Mouse (Mus musculus) forebrain, embryonic 16.5 days (tissue): ENCODE measurements around the gene Gal3st1. TPM values are rescaled to one million over a fixed set of nuclear protein-coding genes. Genes with fewer than 3 reads are reported as not detected.
"Not testable (repeated sequence)": the region's sequence is repeated elsewhere in the genome, so short reads cannot be mapped to it uniquely, and the experiment has no call there.

Experiments used
- ATAC-seq: fragments of 200-750 bp; cut with Nextera tagmentation; 2 replicates; pipeline ENCODE4 v1.8.0; 2017; ENCODE audit warnings: mild to moderate bottlenecking, moderate library complexity
- H3K27ac ChIP-seq: fragments of 300-500 bp; sonication (generic); 2 replicates; pipeline ENCODE4 v1.5.1; 2014; ENCODE audit warnings: low read length, control low read depth
- H3K27me3 ChIP-seq: fragments of 300-500 bp; sonication (generic); replicated peaks from 2 replicates; pipeline ENCODE4 v1.6.1; 2014; ENCODE audit warnings: low read length; ENCODE audit not compliant: control insufficient read depth, insufficient read depth
- H3K36me3 ChIP-seq: fragments of 300-500 bp; sonication (generic); 2 replicates; pipeline ENCODE4 v1.6.1; 2014; ENCODE audit not compliant: control insufficient read depth, insufficient read depth
- H3K4me1 ChIP-seq: fragments of 300-500 bp; sonication (generic); replicated peaks from 2 replicates; pipeline ENCODE4 v1.6.1; 2014; ENCODE audit warnings: low read length; ENCODE audit not compliant: control insufficient read depth, insufficient read depth
- H3K4me2 ChIP-seq: fragments of 300-500 bp; sonication (generic); 2 replicates; pipeline ENCODE4 v1.6.1; 2014; ENCODE audit warnings: mild to moderate bottlenecking, low read length, control low read depth
- H3K4me3 ChIP-seq: fragments of 300-500 bp; sonication (generic); replicated peaks from 2 replicates; pipeline ENCODE4 v1.5.1; 2014; ENCODE audit warnings: mild to moderate bottlenecking, low read length, control low read depth
- H3K9ac ChIP-seq: fragments of 300-500 bp; sonication (generic); replicated peaks from 2 replicates; pipeline ENCODE4 v1.6.1; 2014; ENCODE audit warnings: low read depth, low read length, control low read depth
- H3K9me3 ChIP-seq: fragments of 300-500 bp; sonication (generic); 2 replicates; pipeline ENCODE4 v1.6.1; 2016; ENCODE audit warnings: low read length; ENCODE audit not compliant: control insufficient read depth
- WGBS: fragments of 180-500 bp; shearing (Covaris S2); extraction: QIAGEN DNeasy Blood & Tissue Kit; methylation state at CpG from one replicate; pipeline ENCODE4 v1.1.7; 2014; 5-methylcytosine and 5-hydroxymethylcytosine counted together
- polyA plus RNA-seq: library from polyadenylated mRNA; unstranded; fragments of >200 nt; fragmentation: Nextera tagmentation; extraction: Ambion mirVana; gene quantifications from 2 replicates; pipeline ENCODE4 v1.2.1, GENCODE M21; 2015

Gene Gal3st1
- polyA plus RNA-seq, result 1.6 and 2.6 TPM in 2 replicates

DNA sequence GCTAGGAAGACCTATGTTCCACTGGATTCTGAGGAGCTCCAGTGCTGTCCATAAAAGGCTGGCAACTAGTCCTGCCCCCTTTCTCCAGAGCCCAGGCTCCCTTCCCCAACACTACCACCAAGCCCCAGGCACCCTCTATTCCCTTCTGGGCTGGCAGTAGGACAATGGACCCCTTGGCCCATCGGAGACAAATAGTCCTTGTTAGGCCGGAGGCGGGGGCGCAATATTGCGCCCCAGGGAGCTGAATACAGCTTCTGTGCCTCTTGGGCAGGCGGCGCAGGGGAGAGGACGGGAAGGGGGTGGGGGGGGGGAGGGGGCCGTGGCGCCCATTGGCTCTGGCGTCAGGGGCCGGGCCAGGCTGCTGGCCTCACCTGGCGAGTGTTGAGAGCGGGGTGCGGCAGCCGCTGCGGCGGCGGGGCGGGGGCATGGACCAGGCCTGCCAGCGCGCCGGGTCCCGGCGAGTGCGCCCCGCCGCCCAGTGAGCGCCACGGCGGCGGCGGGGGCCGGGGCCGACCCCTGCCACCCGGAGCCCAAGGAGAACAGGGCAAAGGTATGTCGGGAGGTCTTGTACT, at the start of gene Gal3st1:
Gal3st1 (plus strand) TSS at position 346 of the 572 bp plus-strand sequence.
- ATAC-seq, result peak; percentile 52; the same call in 1 of the 2 replicates
- 0% methylated on average over 8 of the region's 37 CpGs for WGBS
- Histone ChIP-seq H3K9me3 (no peaks in the 10 kb centered on the region), H3K4me1 (peaks cover 7% of the 10 kb centered on the region), H3K27ac (no peak within 1 kb of the TSS), H3K4me2 (peak within 1 kb of the TSS; percentile 59), H3K27me3 (0 out of 2 replicates have a peak, but pooled peaks cover 3% of the 10 kb centered on the region), H3K9ac (peak within 1 kb of the TSS; percentile 57), H3K36me3 (peaks cover 11% of the 10 kb centered on the region), H3K4me3 (peak within 1 kb of the TSS; percentile 40)

DNA sequence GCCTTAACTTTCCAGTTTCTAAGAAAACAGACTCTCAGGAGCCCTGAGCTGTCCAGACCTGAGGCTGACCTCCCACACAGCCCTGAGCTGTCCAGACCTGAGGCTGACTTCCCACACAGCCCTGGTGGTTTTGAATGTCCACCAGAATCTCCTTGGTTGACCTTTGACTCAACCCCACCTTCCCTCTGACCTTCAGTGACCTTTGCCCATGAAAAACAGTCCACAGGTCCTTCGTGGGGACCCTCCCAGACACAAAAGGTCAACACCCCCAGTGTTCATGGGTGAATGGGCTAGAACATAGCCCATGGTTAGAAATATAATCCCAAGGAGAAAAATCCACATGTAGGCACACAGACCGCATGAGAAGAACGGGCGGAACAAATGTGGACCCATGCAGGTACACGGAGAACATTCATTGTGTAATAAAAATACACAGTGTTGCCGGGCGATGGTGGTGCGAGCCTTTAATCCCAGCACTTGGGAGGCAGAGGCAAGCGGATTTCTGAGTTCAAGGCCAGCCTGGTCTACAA, 49.6 kb upstream of the Gal3st1 start:
- no peak for ATAC-seq
- Histone ChIP-seq H3K9ac (no peak overlapping the region), H3K9me3 (no peaks in the 10 kb centered on the region), H3K27me3 (0 out of 2 replicates have a peak, but pooled peaks cover 5% of the 10 kb centered on the region), H3K4me1 (peaks cover 19% of the 10 kb centered on the region), H3K36me3 (no peaks in the 10 kb centered on the region), H3K4me3 (no peak overlapping the region), H3K4me2 (no peak overlapping the region), H3K27ac (no peak overlapping the region)
- WGBS, result 94% methylated on average over 9 of the region's 9 CpGs

DNA sequence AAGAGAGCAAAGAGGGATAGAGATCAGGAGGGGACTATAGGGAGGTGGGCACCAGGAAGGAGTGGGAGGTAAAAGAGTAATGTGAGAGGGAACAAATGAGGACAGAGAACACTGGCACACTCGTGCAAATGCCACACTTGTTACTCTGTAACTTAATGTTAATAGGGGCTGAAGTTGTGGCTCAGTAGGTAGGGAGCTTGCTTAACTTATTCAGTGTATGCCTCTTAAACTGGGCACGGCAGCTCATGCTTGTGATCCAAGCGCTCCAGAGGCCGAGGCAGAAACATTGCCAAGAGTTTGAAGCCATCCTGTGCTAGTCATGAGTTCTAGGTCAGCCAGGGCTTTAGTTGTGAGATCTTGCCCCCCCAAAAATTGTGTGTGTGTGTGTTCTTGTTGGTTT, 48.3 kb upstream of the Gal3st1 start:
- Histone ChIP-seq H3K9me3 (no peaks in the 10 kb centered on the region), H3K27ac (no peak overlapping the region), H3K4me1 (peaks cover 19% of the 10 kb centered on the region), H3K4me3 (no peak overlapping the region), H3K36me3 (no peaks in the 10 kb centered on the region), H3K27me3 (0 out of 2 replicates have a peak, but pooled peaks cover 7% of the 10 kb centered on the region), H3K4me2 (no peak overlapping the region), H3K9ac (no peak overlapping the region)
- ATAC-seq, result no peak
- 65% methylated on average over 4 of the region's 4 CpGs for WGBS

DNA sequence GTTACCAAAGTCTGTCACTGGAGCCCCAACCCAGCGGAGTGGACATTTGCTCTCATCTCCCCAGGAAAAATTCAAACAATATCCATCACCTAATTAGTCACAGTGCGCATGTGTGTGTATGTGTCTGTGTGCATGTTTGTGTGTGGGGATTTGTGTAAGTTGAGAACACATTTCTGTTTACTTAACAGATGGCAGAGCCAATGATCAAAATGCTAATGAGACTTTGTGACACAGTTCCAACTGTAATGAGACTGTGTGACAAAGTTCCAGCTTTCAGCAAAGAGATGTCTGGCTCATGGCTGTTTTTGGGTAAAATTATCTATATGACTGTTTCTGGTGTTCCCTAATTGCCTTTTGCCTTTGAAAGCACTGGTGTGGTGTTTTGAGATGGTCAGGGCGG, 47.1 kb upstream of the Gal3st1 start:
- Histone ChIP-seq H3K4me2 (peak overlapping the region; percentile 23; the same call in 1 of the 2 replicates), H3K9me3 (no peaks in the 10 kb centered on the region), H3K9ac (no peak overlapping the region), H3K4me3 (no peak overlapping the region), H3K4me1 (peaks cover 15% of the 10 kb centered on the region), H3K27ac (peak overlapping the region; percentile 23; the same call in 1 of the 2 replicates), H3K27me3 (0 out of 2 replicates have a peak, but pooled peaks cover 7% of the 10 kb centered on the region), H3K36me3 (no peaks in the 10 kb centered on the region)
- 62% methylated on average over 3 of the region's 3 CpGs for WGBS
- peak; percentile 74 for ATAC-seq

DNA sequence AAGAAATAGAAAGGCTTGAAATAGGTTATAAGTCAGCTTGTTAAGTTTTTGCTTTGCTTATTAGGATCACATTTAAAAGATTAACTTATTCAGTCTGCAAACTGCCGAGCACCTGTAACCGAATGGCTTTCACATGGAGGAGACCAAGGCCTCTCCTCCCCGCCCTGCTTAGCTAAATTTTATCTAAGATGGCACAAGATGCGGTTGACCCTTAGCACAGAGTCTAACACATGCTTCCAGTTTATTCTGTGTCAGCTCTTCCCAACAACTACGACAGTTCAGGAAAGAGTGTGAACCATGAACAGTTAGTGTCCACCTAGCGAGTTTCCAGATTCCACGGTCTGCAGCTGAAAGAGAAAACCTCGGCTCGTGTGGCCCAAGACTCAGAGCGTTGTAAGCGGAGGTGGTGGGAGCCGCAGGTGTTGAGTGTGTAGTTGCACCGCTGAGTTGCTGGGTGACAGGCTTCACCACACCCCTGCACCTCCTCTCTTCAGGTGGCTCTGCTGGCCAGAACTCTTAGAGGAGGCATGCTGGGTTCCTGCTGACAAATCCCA, 46.0 kb upstream of the Gal3st1 start:
- 85% methylated on average over 13 of the region's 13 CpGs for WGBS
- Histone ChIP-seq H3K9me3 (no peaks in the 10 kb centered on the region), H3K36me3 (no peaks in the 10 kb centered on the region), H3K27me3 (0 out of 2 replicates have a peak, but pooled peaks cover 7% of the 10 kb centered on the region), H3K9ac (no peak overlapping the region), H3K4me1 (peaks cover 7% of the 10 kb centered on the region), H3K27ac (no peak overlapping the region), H3K4me2 (no peak overlapping the region), H3K4me3 (no peak overlapping the region)
- ATAC-seq, result no peak

DNA sequence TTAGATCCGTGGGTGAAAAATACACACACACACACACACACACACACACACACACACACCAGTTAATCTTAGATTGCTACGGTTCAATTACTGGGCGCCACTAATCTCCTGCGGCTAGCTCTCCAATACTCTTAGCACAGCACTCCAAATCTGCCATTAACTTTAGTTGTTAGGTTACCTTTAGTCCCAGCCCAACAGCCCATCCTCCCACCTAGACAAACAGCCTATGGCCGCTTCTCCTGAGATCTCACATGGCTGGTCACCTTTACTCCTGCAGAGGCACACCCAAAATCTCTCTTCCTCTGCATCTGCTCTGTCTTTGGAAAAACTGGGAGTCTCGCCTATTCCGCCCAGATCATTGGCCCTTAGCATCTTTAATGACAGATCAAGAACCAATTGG, 42.1 kb upstream of the Gal3st1 start:
- Histone ChIP-seq H3K27me3 (peaks cover 7% of the 10 kb centered on the region; the same call in 1 of the 2 replicates), H3K27ac (no peak overlapping the region), H3K9ac (no peak overlapping the region), H3K4me2 (no peak overlapping the region), H3K4me1 (peaks cover under 1% of the 10 kb centered on the region), H3K36me3 (no peaks in the 10 kb centered on the region), H3K9me3 (no peaks in the 10 kb centered on the region), H3K4me3 (no peak overlapping the region)
- ATAC-seq, result no peak
- WGBS, result 88% methylated on average over 7 of the region's 7 CpGs

DNA sequence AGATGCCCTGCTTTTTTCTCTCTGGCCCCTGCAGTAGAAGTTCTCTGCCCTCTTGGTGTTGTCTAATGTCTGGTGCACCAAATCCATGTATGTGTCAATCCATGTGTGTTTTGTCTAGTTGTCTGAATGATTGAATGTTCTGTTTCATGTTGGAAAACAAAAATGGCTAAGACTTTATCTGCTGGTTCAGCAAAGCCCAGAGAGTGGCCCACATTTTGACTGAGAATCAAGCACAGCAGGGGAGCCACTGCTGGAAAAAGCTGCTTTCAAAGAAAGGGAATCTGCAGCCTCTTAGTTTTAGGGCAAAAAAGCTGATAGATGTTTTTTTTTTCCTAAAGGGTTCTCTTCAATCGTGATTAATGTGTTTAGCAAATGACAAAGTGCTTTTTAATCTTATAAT, 37.0 kb upstream of the Gal3st1 start:
- no peaks in the 10 kb centered on the region for H3K9me3 ChIP-seq
- no peak overlapping the region for H3K27ac ChIP-seq
- H3K9ac ChIP-seq, result no peak overlapping the region
- no peaks in the 10 kb centered on the region for H3K4me1 ChIP-seq
- ATAC-seq, result no peak
- H3K27me3 ChIP-seq, result peaks cover 2% of the 10 kb centered on the region; the same call in 1 of the 2 replicates
- WGBS, result 3% methylated on average over 1 of the region's 1 CpGs
- no peak overlapping the region for H3K4me2 ChIP-seq
- no peaks in the 10 kb centered on the region for H3K36me3 ChIP-seq
- H3K4me3 ChIP-seq, result no peak overlapping the region

DNA sequence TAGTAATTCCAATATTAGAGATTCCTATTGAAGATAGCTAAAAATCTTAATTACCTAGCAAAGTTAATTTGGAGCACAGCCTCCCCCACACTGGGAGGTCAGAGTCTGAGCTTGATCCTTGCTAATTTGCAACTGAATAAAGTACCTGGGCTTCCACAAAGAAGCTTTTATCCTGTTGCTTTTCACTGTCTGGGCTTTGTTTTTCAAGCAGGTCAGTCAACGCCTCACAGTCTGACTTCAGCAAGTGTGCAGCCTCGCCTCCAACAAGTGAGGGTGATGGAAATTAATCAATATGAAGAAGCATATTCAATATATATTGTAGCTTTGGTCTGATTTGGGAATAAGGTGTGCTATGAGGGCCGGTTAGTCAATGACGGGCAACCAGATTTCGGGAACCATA, 28.6 kb upstream of the Gal3st1 start:
- ATAC-seq, H3K9ac ChIP-seq, H3K4me3 ChIP-seq, H3K27me3 ChIP-seq, H3K9me3 ChIP-seq, H3K4me1 ChIP-seq, H3K36me3 ChIP-seq, H3K4me2 ChIP-seq, H3K27ac ChIP-seq: not testable (repeated sequence)
- 73% methylated on average over 5 of the region's 5 CpGs for WGBS

DNA sequence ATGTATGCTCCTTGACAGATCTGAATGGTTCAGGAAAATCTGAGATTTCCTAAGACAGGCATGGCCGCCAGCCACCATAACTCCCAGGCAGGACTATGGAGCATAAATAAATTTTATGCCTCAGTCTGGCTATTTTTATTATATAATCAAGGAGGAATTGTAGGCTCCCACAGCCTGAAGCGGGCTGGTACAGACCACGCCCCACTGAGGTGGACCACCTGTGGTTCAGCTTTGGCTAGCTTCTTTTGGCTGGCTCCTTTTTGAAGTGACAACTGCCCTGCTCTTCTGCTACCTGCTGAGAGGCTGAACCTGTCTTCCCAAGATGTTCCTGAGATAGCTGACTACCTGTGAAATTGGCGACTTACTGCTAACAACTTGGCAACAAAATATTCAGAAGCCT, 28.1 kb upstream of the Gal3st1 start:
- H3K4me1 ChIP-seq, H3K36me3 ChIP-seq, H3K27me3 ChIP-seq, H3K4me2 ChIP-seq, H3K9me3 ChIP-seq, ATAC-seq, H3K9ac ChIP-seq, H3K4me3 ChIP-seq, H3K27ac ChIP-seq: not testable (repeated sequence)
- 80% methylated on average over 4 of the region's 4 CpGs for WGBS
